Mouse (Mus musculus): ENCODE data around the gene Klhl23. TPM values are rescaled to one million over a fixed set of nuclear protein-coding genes. Genes with fewer than 3 reads are reported as not detected.

Klhl23 gene
- 29.9 and 31.5 TPM in 2 replicates for polyA plus RNA-seq (2015; fragmentation: Nextera tagmentation; extraction: Ambion mirVana)

- 12% methylated on average over 8 of the region's 8 CpGs for WGBS
- Histone ChIP-seq H3K27me3 (ENCODE audit: insufficient read depth, low read length) (no peaks in the 10 kb centered on the region), H3K4me3 (ENCODE audit: low read length) (peak within 1 kb of the TSS; percentile 84), H3K36me3 (ENCODE audit: insufficient read depth, low read length) (peaks cover 7% of the 10 kb centered on the region; the same call in 1 of the 2 replicates), H3K4me2 (replicated peaks; ENCODE audit: low read depth, low read length) (peak within 1 kb of the TSS; percentile 84), H3K27ac (ENCODE audit: low read length) (peak within 1 kb of the TSS; percentile 95), H3K9me3 (ENCODE audit: low read length) (no peaks in the 10 kb centered on the region), H3K9ac (replicated peaks; ENCODE audit: low read length) (peak within 1 kb of the TSS; percentile 95), H3K4me1 (ENCODE audit: insufficient read depth, low read length) (peaks cover 22% of the 10 kb centered on the region; the same call in 1 of the 2 replicates)
- ATAC-seq (ENCODE audit: low FRiP score, low TSS enrichment): 0 out of 2 replicates have a peak, but pooled peaks have one; percentile 17
Measured at GRCm38 (mm10) chr2:69821711-69822110, at the start of gene Klhl23. TSS of gene Klhl23 (plus strand) at chr2:69821944.

- Histone ChIP-seq H3K9ac (replicated peaks; ENCODE audit: low read length) (no peak overlapping the region), H3K36me3 (ENCODE audit: insufficient read depth, low read length) (peaks cover 8% of the 10 kb centered on the region; the same call in 1 of the 2 replicates), H3K4me1 (ENCODE audit: insufficient read depth, low read length) (no peaks in the 10 kb centered on the region), H3K27ac (ENCODE audit: low read length) (no peak overlapping the region), H3K27me3 (ENCODE audit: insufficient read depth, low read length) (no peaks in the 10 kb centered on the region), H3K9me3 (ENCODE audit: low read length) (no peaks in the 10 kb centered on the region), H3K4me3 (ENCODE audit: low read length) (no peak overlapping the region), H3K4me2 (replicated peaks; ENCODE audit: low read depth, low read length) (no peak overlapping the region)
- WGBS: 95% methylated on average over 3 of the region's 3 CpGs
- no peak for ATAC-seq (ENCODE audit: low FRiP score, low TSS enrichment)
Measured at GRCm38 (mm10) chr2:69773331-69773730, 48.4 kb upstream of the Klhl23 start.

- no peak for ATAC-seq (ENCODE audit: low FRiP score, low TSS enrichment)
- no peaks in the 10 kb centered on the region for H3K9me3 ChIP-seq (ENCODE audit: low read length)
- H3K9ac ChIP-seq (replicated peaks; ENCODE audit: low read length): no peak overlapping the region
- H3K27ac ChIP-seq (ENCODE audit: low read length): no peak overlapping the region
- H3K4me3 ChIP-seq (ENCODE audit: low read length): no peak overlapping the region
- no peaks in the 10 kb centered on the region for H3K27me3 ChIP-seq (ENCODE audit: insufficient read depth, low read length)
- no peak overlapping the region for H3K4me2 ChIP-seq (replicated peaks; ENCODE audit: low read depth, low read length)
- no peaks in the 10 kb centered on the region for H3K4me1 ChIP-seq (ENCODE audit: insufficient read depth, low read length)
- 72% methylated on average over 7 of the region's 7 CpGs for WGBS
- peaks cover 11% of the 10 kb centered on the region; the same call in 1 of the 2 replicates for H3K36me3 ChIP-seq (ENCODE audit: insufficient read depth, low read length)
Measured at GRCm38 (mm10) chr2:69777985-69778835, 43.5 kb upstream of the Klhl23 start.

DNA sequence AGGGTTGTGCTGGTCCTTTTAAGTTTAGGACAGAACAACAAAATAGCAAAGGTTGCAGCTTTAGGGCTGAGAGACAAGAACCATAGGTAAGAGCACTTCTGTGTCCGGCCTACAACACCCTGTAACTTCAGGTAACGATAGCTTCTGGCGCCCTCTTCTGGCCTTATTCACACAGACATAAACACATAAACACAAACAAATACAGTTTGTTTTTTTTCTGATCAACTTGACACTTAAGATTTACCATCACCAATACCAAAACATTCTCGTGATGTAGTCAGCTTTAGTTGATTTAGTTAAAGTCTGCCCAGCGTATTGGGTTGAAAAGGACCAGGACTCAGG, 42.9 kb upstream of the Klhl23 start:
- Histone ChIP-seq H3K27me3 (ENCODE audit: insufficient read depth, low read length) (no peaks in the 10 kb centered on the region), H3K36me3 (ENCODE audit: insufficient read depth, low read length) (peaks cover 11% of the 10 kb centered on the region; the same call in 1 of the 2 replicates), H3K27ac (ENCODE audit: low read length) (no peak overlapping the region), H3K4me3 (ENCODE audit: low read length) (no peak overlapping the region), H3K9me3 (ENCODE audit: low read length) (no peaks in the 10 kb centered on the region), H3K4me2 (replicated peaks; ENCODE audit: low read depth, low read length) (no peak overlapping the region), H3K9ac (replicated peaks; ENCODE audit: low read length) (no peak overlapping the region), H3K4me1 (ENCODE audit: insufficient read depth, low read length) (no peaks in the 10 kb centered on the region)
- no peak for ATAC-seq (ENCODE audit: low FRiP score, low TSS enrichment)
- WGBS: 46% methylated on average over 5 of the region's 5 CpGs

DNA sequence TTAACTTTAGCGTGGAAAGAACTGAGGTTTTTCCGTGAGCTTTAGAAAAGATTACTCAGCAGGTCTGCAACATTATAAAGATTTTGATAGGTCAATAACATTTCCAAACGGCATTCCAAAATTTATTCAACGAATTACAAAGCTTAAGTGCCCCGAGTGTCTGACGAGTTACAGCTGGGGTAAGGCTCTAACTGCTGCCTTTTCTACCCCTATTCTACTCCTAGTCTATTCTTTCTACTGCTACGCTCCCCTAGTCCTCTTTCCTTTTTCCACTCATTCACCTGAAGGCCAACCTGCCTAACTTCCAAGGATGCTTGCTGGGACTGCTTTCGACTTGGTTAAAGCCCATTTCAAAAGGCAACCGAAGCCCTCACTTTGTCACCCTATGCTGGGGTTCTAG, 32.8 kb upstream of the Klhl23 start:
- Histone ChIP-seq H3K27me3 (ENCODE audit: insufficient read depth, low read length) (no peaks in the 10 kb centered on the region), H3K36me3 (ENCODE audit: insufficient read depth, low read length) (peaks cover 15% of the 10 kb centered on the region), H3K9me3 (ENCODE audit: low read length) (no peaks in the 10 kb centered on the region), H3K4me3 (ENCODE audit: low read length) (peak overlapping the region; percentile 87), H3K27ac (ENCODE audit: low read length) (peak overlapping the region; percentile 36), H3K4me2 (replicated peaks; ENCODE audit: low read depth, low read length) (peak overlapping the region; percentile 90), H3K9ac (replicated peaks; ENCODE audit: low read length) (peak overlapping the region; percentile 86), H3K4me1 (ENCODE audit: insufficient read depth, low read length) (peaks cover 10% of the 10 kb centered on the region)
- ATAC-seq (ENCODE audit: low FRiP score, low TSS enrichment): peak; percentile 40; the same call in 1 of the 2 replicates
- 18% methylated on average over 9 of the region's 9 CpGs for WGBS

DNA sequence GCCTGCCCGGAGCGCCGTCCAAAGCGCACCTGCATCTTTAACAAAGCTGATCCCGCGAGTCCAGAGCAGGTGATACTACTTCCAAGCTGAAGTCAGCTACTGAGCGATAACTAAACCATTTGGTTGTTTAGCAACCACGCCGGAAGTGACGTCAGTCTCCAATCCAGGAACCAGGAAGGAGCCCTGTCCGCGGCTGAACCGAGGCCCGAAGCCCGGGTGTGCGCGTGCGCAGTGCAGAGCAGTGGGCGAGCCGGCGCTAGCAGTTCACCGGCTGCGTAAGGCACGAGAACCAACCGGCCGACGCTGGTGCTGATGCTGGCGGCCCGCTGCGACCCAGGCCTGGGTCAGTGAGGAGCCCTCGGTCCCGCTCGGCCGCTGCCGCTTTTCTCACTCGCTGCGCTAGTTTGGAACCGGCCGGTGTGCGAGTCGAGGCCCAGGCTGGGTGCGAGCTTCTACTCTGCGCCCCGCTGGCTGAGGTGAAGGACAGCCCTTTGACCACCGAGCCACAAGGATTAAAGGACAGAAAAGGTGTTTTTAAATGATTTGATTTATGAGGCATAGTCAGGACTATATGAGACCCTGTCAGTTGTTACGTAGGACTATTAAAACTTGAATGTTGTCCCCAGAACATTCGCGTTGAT, 32.2 kb upstream of the Klhl23 start, which contains the start of the genes Ccdc173 and Phospho2:
TSS of gene Ccdc173 (minus strand) at position 147 of the 641 bp plus-strand sequence.
TSS of gene Phospho2 (plus strand) at position 195 of the 641 bp plus-strand sequence.
- Histone ChIP-seq H3K4me2 (replicated peaks; ENCODE audit: low read depth, low read length) (peak within 1 kb of the TSS; percentile 90), H3K4me3 (ENCODE audit: low read length) (peak within 1 kb of the TSS; percentile 87), H3K27me3 (ENCODE audit: insufficient read depth, low read length) (no peaks in the 10 kb centered on the region), H3K9ac (replicated peaks; ENCODE audit: low read length) (peak within 1 kb of the TSS; percentile 86), H3K9me3 (ENCODE audit: low read length) (no peaks in the 10 kb centered on the region), H3K27ac (ENCODE audit: low read length) (peak within 1 kb of the TSS; percentile 88), H3K36me3 (ENCODE audit: insufficient read depth, low read length) (peaks cover 18% of the 10 kb centered on the region), H3K4me1 (ENCODE audit: insufficient read depth, low read length) (peaks cover 10% of the 10 kb centered on the region)
- under 1% methylated on average over 48 of the region's 48 CpGs for WGBS
- ATAC-seq (ENCODE audit: low FRiP score, low TSS enrichment): peak; percentile 97

DNA sequence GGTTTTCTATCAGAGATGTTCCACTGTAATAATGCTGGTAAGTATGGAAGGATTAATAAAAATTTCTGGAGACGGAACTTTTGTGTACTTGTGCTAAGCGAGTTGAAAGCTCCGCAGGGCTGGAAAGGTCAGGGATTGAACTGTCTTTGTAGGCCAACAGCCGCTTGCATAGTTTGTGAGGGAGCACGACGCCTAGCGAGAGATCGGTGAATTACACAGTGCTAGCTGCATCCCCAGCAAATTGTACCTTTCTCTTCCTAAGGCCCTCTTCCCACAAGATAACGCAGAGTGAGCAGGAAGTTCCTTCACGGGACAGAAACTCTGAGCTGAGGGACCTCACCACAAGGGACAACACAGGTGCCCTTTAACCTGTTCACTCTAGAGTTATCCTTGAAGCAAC, 31.5 kb upstream of the Klhl23 start:
- WGBS: under 1% methylated on average over 10 of the region's 10 CpGs
- H3K4me3 ChIP-seq (ENCODE audit: low read length): peak overlapping the region; percentile 87
- peak overlapping the region; percentile 86 for H3K9ac ChIP-seq (replicated peaks; ENCODE audit: low read length)
- H3K4me2 ChIP-seq (replicated peaks; ENCODE audit: low read depth, low read length): peak overlapping the region; percentile 90
- peak; percentile 40; the same call in 1 of the 2 replicates for ATAC-seq (ENCODE audit: low FRiP score, low TSS enrichment)
- no peaks in the 10 kb centered on the region for H3K9me3 ChIP-seq (ENCODE audit: low read length)
- H3K36me3 ChIP-seq (ENCODE audit: insufficient read depth, low read length): peaks cover 22% of the 10 kb centered on the region
- H3K4me1 ChIP-seq (ENCODE audit: insufficient read depth, low read length): peaks cover 10% of the 10 kb centered on the region
- H3K27ac ChIP-seq (ENCODE audit: low read length): peak overlapping the region; percentile 88
- no peaks in the 10 kb centered on the region for H3K27me3 ChIP-seq (ENCODE audit: insufficient read depth, low read length)

GRCm38 (mm10) chr2:69790722-69791121, 31.0 kb upstream of the Klhl23 start:
- peaks cover 26% of the 10 kb centered on the region for H3K36me3 ChIP-seq (ENCODE audit: insufficient read depth, low read length)
- H3K9me3 ChIP-seq (ENCODE audit: low read length): no peaks in the 10 kb centered on the region
- no peak overlapping the region for H3K9ac ChIP-seq (replicated peaks; ENCODE audit: low read length)
- H3K27ac ChIP-seq (ENCODE audit: low read length): no peak overlapping the region
- 73% methylated on average over 4 of the region's 4 CpGs for WGBS
- H3K27me3 ChIP-seq (ENCODE audit: insufficient read depth, low read length): no peaks in the 10 kb centered on the region
- peak overlapping the region; percentile 87 for H3K4me3 ChIP-seq (ENCODE audit: low read length)
- ATAC-seq (ENCODE audit: low FRiP score, low TSS enrichment): no peak
- H3K4me2 ChIP-seq (replicated peaks; ENCODE audit: low read depth, low read length): peak overlapping the region; percentile 90
- H3K4me1 ChIP-seq (ENCODE audit: insufficient read depth, low read length): peaks cover 10% of the 10 kb centered on the region

- H3K27me3 ChIP-seq (ENCODE audit: insufficient read depth, low read length): no peaks in the 10 kb centered on the region
- H3K4me1 ChIP-seq (ENCODE audit: insufficient read depth, low read length): no peaks in the 10 kb centered on the region
- no peak overlapping the region for H3K27ac ChIP-seq (ENCODE audit: low read length)
- 0 out of 2 replicates have a peak, but pooled peaks cover under 1% of the 10 kb centered on the region for H3K36me3 ChIP-seq (ENCODE audit: insufficient read depth, low read length)
- peak; percentile 65 for ATAC-seq (ENCODE audit: low FRiP score, low TSS enrichment)
- H3K9me3 ChIP-seq (ENCODE audit: low read length): no peaks in the 10 kb centered on the region
- WGBS: 49% methylated on average over 5 of the region's 5 CpGs
- no peak overlapping the region for H3K4me2 ChIP-seq (replicated peaks; ENCODE audit: low read depth, low read length)
- H3K9ac ChIP-seq (replicated peaks; ENCODE audit: low read length): no peak overlapping the region
- no peak overlapping the region for H3K4me3 ChIP-seq (ENCODE audit: low read length)
Measured at GRCm38 (mm10) chr2:69802911-69803312, 18.8 kb upstream of the Klhl23 start.

All from kidney, embryonic 16.5 days (tissue).